Mouse (Mus musculus) brain, embryonic 18.5 days (tissue): ENCODE measurements at regions not wholly inside any gene's neighbourhood (a gene's known extent, or its start where the extent isn't known, plus 50 kb on each side); places are given as distances from the start of the nearest gene placed in this dataset.
A peak's percentile ranks its signal among the peaks of the same experiment; 100 is the strongest.

Experiments
- DNase-seq: peaks from one replicate; pipeline ENCODE4 v3.0.0-alpha.2; 2012; ENCODE audit warnings: low read depth, low spot score

- peak; percentile 32 for DNase-seq
Observed at GRCm38 (mm10) chr16:79718230-79718629, 627.3 kb upstream of the Tmprss15 start.

- DNase-seq = no peak
Observed at GRCm38 (mm10) chr16:79692444-79692843, 601.5 kb upstream of the Tmprss15 start.

GRCm38 (mm10) chr16:79651162-79651741, 560.4 kb upstream of the Tmprss15 start:
- DNase-seq = peak; percentile 51

GRCm38 (mm10) chr16:79640898-79641297, 550.0 kb upstream of the Tmprss15 start:
- no peak for DNase-seq

GRCm38 (mm10) chr16:79627139-79627538, 536.2 kb upstream of the Tmprss15 start:
- DNase-seq = no peak

GRCm38 (mm10) chr16:79611002-79611401, 520.1 kb upstream of the Tmprss15 start:
- no peak for DNase-seq

- no peak for DNase-seq
Observed at GRCm38 (mm10) chr16:79590891-79591290, 500.0 kb upstream of the Tmprss15 start.

GRCm38 (mm10) chr16:79585745-79586144, 494.8 kb upstream of the Tmprss15 start:
- DNase-seq = no peak

- DNase-seq = no peak
Observed at GRCm38 (mm10) chr16:79570867-79571266, 480.0 kb upstream of the Tmprss15 start.

- no peak for DNase-seq
Observed at GRCm38 (mm10) chr16:79534370-79534769, 443.5 kb upstream of the Tmprss15 start.

GRCm38 (mm10) chr16:79492493-79492892, 401.6 kb upstream of the Tmprss15 start:
- peak; percentile 22 for DNase-seq

- DNase-seq = no peak
Observed at GRCm38 (mm10) chr16:79450871-79451270, 360.0 kb upstream of the Tmprss15 start.

GRCm38 (mm10) chr16:79449732-79450131, 358.8 kb upstream of the Tmprss15 start:
- no peak for DNase-seq

- no peak for DNase-seq
Observed at GRCm38 (mm10) chr16:79407385-79407784, 316.5 kb upstream of the Tmprss15 start.

- DNase-seq = no peak
Observed at GRCm38 (mm10) chr16:79406216-79406615, 315.3 kb upstream of the Tmprss15 start.

GRCm38 (mm10) chr16:79404064-79404463, 313.2 kb upstream of the Tmprss15 start:
- DNase-seq = peak; percentile 18

GRCm38 (mm10) chr16:79400100-79400499, 309.2 kb upstream of the Tmprss15 start:
- no peak for DNase-seq

- DNase-seq = no peak
Observed at GRCm38 (mm10) chr16:79398476-79398875, 307.6 kb upstream of the Tmprss15 start.

- DNase-seq = no peak
Observed at GRCm38 (mm10) chr16:79394425-79394824, 303.5 kb upstream of the Tmprss15 start.

GRCm38 (mm10) chr16:79386421-79386820, 295.5 kb upstream of the Tmprss15 start:
- no peak for DNase-seq

- DNase-seq = no peak
Observed at GRCm38 (mm10) chr16:79350127-79350526, 259.2 kb upstream of the Tmprss15 start.

- no peak for DNase-seq
Observed at GRCm38 (mm10) chr16:79342453-79342852, 251.6 kb upstream of the Tmprss15 start.

- DNase-seq = no peak
Observed at GRCm38 (mm10) chr16:79336416-79336815, 245.5 kb upstream of the Tmprss15 start.

GRCm38 (mm10) chr16:79336016-79336415, 245.1 kb upstream of the Tmprss15 start:
- no peak for DNase-seq
